Mouse (Mus musculus): Measurements from ENCODE around the gene Notch3. TPM values are rescaled to one million over a fixed set of nuclear protein-coding genes. Genes with fewer than 3 reads are reported as not detected.
A peak's percentile ranks its signal among the peaks of the same experiment; 100 is the strongest.
"Not testable (repeated sequence)": the region's sequence is repeated elsewhere in the genome, so short reads cannot be mapped to it uniquely, and the experiment has no call there.

Notch3 gene
- total RNA-seq, 1 experiment from 2014 or later: 22.9 TPM

DNA sequence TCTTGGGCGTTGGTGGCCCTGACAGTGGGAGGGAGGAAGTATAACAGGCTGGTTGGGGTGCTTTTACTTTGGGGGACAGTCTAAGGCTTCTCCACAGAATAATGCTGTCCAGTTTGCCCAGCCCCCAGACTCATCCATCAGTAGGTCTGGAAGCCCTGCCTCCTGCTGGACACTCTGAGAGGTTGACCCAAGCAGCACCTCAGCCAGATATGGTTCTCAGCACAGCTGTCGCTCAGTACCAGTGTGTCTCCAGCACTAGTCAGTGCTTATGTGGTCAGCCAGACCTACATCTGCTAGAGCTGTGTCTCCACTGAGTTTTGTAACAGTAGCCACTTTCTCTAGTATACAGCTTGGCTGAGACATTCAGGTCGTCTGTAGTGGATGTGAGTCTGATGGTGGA, 48.2 kb downstream of the Notch3 start:
- DNase-seq: no peak

DNA sequence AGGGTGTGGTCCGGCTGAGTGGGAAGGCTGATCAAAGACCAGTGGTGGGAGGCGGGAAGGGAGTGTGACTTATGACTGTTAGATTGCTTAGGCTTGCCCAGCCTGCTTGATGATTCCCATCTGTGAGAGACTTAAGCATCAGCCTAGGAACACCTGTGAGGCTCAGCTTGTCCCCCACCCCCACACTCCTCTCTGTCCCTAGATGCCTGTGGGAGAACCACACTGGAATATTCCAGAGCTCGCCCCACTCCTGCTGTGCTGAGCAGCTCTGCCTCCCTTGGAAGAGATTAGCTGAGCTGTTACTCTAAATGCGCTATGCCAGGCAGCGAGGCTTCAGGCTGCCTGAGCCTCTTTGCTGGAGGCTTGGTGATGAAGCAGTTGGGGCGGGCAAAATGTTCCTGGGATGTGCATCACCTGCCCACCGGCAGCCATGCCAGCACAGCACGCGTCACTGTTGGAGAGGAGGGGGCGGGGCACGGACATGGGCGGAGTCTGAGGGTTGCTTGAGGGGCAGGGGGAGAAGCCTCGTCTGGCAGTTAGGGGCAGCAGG, 48.7 kb downstream of the Notch3 start:
- peak; percentile 61 for DNase-seq

DNA sequence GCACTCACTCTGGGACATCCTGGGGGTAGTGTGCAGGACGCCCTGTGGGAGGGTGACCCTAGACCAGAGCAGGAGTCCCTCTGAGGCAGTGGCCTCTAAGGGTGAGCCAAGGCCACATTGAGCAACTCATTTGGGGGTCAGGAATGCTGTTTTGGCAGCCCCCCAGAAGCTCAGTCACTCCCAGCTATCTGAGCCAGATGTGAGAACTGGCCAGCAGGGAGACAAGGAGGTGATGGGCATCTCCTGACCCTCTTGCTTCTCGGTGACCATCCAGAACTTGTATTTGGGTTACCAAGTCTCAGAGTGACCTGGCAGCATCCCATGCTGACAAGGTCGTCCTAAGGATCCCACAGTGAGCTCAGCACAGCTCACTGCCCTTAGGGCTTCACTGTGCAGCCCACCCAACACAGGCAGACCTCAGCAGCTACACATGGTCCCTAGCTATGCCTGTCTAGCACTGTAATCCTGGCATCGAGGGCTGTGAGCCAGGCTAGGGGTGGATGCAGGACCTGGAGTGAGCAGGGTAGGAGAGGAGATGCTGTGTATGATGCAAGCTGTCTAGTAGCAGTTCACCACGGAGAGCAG, 49.3 kb downstream of the Notch3 start:
- DNase-seq: peak; percentile 88

DNA sequence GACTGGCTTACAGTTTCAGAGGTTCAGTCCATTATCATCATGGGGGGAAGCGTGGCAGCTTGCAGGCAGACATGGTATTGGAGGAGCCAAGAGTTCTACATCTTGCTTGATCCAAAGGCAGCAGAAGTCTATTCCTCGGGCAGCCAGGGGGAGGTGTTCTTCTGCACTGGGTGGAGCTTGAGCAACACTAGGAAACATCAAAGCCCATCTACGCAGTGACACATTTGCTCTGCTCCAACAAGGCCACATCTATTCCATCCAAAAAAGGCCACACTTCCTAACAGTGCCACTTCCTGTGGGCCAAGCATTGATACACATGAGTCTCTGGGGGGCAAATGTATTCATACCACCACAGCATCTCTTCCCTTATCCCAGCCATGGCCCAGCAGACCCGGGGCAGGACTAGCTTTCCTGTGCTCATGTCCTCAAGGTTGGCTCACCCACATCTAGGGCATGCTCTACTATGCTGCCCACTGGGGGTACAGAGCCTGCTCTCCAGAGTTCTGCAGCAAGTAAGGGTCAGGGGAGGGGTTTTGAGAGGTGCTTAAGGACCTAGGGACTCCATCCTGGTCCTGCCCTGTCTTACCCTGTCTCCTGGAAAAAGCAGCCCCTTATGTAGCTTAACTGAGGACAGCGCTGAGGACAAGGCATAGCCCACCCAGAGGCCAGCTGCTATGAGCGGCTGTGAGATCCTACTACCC, 49.9 kb downstream of the Notch3 start:
- DNase-seq: peak; percentile 60

DNA sequence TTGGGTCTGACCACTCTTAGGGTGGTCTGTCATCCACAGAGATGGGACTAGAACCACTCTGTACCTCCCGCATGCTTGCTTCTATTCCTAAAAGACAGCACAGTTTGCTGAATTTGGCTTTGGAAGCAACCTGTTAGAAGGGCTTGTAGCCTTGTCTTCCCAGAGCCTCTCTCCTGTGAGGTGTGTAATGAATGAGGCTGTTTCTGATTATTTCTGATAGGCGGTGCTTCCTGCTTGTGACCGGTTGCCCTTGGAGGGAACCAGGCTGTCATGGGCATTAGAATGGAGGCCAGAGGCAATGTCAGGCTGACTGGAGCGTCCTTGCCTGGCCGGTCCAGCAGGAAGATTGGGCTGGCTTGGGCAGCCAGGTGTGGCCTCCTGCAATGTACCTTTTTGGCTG, 52.2 kb downstream of the Notch3 start:
- DNase-seq: not testable (repeated sequence)

DNA sequence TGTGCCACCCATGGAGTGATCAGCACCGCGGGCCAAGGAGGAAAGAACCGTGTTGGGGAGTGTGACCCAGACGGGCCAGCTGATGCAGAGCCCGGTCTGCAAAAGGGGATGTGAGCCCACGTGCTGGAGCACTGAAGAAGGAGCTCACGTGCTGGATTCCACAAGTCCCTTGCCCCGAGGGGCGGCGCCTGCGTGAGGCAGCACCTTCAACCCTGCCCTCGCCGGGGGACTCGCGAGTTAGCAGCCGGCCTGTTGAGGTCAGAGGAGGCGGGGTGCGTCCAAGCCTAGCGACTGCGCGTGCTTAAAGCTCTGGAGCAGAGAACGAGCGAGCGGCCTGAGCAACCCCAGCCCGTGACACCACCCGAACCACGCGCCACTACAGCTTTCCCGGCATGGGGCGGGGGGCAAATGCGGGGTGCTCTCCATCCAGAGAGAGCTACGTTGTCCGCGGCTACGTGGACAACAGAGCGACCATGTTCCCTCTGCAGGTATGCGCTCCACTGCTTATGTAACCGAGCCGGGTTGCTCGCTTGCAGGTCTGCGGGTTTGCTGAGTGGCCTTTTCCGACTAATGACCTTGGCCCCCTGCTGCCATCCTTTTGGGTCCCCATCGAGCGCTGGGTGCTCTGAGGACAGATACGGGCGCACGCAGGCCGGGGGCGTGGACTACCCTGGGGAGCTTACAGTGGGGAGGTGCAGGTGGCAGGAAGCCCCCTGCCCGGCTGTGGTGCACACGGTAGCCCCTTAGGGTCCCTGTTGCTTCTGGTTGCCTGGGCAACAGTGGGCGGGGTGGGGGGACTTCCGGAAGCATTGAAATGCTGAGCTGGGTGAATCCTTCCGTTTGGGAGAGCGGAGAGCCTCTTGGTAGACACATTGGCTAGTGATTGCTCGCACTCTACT, 52.9 kb downstream of the Notch3 start:
- peak; percentile 91 for DNase-seq

DNA sequence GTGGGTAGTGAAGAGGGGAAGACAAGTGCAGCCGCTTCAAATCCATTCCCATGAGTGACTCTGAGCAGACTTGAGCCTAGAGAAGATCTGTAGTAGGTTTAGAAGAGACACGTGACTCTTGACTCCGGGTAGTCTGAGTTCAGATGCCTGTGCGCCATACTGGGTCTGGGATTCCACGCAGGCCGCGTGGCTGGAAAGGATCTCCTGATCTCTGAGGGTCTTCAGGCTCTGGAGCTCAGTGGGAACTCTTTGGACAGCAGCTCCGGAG, 53.5 kb downstream of the Notch3 start:
- no peak for DNase-seq

DNA sequence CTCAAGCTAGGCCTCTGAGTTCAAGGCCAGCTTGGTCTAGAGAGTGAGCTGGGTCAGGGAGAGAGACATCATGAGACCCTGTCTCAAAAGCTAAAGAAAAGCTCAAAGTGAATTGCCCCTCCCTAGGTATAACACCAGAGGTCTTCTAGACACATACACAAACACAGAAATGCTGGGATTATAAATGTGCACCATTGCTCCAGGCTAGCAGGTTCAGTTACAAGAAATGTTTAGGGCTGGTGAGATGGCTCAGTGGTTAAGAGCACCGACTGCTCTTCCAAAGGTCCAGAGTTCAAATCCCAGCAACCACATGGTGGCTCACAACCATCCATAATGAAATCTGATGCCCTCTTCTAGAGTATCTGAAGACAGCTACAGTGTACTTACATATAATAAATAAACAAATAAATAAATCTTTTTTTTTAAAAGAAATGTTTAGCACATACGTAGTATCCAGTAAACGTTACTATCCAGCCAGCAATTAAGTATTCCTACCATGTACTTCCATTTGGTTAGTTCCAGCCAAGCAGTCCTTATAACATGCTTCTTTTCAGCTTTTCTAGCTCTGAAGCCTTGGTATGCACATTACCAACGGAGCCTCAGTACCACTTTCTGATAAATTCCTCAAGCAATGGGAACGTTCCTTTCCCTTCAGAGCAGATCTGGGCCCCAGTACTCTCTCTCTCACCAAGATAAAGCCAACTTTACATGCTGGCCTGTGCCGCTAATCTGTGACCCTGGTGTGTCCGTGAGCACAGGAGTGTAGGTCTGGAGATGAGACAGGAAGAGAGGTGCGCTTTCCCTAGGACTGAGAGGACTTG, 54.0 kb downstream of the Notch3 start:
- no peak for DNase-seq

DNA sequence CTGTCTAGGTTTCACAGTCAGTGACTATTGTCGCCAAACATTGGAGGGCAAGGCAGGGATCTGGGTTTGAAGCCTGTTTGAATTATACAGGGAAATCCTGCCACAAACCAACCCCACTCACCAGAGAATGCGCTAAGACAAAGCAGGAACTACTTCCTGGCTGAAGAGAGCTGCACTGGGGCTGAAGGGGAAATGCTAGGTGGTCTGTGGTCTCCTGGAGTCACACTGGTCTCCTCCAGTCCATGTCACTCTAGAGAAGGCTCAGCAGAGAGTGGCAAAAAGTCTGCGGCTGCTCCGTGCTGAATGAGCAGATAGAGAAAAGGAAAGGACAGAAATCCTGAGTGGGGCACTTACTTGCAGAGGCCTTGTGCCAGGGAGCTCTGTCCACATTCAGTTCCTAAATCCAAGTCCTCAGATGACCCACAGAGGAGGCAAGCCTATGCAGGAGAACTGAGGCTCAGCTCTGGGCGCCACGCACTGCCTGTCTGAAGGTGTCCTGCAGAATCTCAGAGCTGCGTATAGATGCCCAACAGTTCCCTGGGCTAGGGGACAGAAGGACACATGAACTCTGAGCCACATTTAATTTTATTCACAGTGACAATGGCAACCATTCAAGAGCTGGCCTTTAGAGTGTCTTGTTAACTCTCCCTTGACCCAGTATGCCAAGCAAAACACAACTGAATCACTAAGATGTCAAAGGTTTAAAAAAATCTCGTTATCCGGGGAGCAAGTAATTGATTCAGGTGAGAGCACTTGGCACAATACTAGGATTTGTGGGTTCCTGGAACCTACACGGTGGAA, 55.5 kb downstream of the Notch3 start:
- no peak for DNase-seq

DNA sequence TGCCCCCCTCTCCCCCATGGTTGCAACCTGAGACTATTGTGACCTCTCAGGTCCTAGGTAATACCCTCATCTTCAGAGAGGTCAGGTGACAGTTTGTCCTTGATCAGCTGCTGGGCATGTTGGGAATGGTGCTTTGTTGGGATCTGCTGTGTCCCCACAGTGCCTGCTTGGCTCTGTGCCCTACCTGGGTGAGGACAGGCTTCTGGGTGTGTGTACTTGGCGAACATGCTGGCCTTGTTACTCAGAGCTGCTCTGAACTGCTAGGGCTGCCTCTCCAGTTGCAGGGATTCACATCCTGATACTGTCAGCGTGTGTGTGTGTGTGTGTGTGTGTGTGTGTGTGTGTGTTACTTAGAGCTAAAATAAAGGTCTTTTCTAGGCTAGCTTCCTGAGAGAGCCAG, 56.2 kb downstream of the Notch3 start:
- peak; percentile 92 for DNase-seq

DNA sequence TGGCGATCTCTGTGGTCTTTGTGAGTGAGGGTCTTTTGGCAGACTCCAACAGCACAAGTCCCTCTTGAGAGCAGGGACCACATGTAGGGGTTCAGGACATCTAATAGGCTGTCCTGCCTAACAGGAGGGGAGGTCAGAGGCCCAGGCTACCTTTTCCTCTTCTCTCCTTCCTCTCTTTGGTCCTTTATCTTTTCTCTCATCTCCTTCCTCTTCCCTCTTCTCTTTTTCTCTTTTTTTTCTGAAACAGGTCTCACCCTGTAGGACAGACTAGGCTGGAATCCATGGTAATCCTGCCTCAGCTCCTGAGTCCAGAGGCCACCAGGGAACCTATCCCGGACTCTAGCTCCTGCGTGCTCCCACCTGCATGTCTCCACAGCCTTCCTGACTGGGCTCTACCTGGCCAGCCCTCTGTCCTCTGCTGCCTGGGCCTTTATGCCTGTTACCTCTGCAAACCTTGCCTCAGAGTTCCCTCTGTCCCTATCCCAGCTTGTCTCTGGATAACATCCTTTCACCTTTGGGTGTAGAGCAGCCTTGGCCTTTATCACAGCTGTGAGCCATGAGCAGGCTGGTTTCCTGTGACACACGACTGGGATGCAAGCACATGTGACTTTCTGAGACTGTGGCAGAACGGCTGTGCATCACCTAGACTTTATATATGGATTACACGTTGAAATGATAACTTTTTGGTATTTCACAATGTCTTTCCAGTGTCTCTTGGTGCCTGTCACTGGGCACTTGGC, 57.3 kb downstream of the Notch3 start:
- DNase-seq: no peak

DNA sequence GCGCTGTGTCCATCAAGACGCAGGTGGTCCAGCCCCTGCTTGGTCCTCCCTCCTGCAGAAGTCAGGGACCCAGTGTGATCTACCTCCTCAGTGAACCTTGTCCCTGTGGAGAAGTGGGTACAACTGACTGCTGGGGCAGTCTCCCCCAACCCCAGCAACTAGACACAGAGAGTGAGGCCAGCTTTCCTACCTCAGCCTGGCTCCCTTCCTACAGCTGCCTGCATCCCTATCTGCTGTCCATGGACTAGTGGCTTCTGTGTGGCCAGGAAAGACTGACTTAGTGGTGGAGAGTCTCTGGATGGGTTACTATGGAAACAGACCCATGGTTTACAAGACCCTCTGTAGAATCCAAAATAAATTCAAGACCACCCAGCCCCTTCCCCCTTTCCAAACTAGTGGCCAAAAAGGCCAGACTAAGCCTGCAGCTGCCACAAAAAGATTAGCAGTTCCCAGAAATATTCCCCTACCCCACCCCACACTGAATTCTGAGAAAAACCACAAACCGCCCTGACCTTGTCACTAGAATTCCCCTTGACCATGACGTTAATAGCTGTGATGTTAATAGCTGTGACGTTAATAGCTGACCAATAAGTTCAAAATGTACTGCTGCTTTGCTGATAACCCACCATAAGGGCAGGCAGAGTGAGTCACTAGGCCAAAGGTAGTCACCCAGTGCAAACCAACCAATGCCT, 58.2 kb downstream of the Notch3 start:
- not testable (repeated sequence) for DNase-seq

DNA sequence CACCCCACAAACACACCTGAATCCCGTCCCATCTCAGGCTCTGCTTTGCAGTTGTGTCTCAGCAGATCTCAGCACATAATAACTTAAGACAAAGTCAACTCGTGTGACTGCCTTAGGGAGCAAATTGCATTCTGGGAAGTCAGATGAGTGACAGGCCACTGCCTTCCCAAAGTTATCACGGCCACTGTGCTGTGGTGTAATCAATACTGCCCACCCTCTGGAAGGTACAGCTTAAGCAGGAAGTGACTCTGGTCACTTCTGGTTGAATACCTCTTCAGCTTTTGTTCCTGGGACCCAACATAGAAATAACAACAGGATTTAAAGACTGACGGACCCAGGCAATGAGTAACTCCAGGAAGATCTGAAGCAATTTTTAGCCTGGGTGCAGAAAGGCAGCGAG, 58.8 kb downstream of the Notch3 start:
- DNase-seq: no peak

DNA sequence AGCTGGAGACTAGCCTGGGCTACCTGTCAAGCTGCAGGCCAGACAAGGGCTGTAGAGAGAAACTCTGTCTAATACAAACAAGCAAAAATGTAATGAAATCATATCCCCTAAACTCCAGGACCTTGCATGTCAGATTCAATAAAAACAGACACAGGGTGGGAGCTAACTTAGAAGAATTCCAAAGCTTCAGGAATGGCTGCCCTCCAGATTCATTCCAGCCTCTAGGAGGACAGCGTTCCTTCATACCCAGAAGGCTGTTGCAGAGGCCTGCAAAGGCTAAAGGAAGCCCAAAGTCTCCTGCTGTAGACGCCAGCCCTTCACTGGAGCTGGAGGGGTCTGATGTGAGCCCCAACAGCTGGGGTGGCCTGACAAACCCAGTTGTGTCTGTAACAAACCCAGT, 60.3 kb downstream of the Notch3 start:
- DNase-seq: no peak

DNA sequence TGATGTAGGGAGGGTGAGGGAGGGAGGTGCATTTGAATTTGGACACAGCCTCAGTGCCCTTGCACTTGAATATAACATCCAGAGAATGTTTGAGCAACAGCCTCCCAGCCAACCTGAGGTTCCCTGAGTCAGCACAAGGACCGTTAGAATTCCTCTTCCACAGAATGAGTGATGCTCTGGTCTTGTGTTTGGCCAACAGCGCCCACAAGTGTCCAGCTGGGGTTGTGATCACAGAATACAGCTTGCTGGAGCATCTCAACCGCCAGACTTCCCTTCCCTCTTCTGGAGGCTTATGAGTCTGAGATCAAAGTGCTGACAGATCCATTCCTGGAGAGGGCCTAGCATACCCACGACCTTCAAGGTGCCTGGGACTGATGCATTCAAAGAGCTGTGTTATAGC, 63.6 kb downstream of the Notch3 start:
- DNase-seq: peak; percentile 66

DNA sequence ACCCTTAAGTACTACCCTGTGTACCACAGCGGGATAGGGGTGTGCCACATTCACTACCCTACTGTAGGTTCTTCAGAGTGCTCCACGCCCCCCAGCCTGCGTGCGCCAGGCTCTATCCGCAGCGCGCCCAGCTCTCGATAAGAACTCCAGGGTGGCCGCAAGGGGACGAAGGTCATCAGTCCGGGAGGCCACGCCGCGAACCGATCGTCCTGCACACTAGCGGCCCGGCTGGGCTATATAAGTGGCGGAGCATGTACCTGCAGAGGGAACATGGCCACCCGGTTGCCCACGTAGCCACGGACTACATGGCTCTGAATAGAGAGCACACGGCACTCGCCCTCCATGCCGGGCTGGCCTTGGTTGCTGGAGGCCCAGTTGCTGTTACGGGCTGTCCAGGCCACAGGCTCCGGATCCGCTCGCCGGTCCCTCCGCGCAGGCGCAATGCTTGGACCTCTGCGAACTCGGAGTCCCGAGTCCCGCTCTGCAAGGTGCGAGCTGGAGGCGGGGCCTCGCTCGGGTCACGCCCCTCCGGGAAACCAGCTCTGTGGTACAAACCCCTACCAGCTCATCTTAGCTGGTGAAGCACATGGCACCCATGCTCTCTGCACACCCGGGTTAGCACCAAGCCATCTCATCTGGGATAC, 66.6 kb downstream of the Notch3 start:
- DNase-seq: peak; percentile 89

DNA sequence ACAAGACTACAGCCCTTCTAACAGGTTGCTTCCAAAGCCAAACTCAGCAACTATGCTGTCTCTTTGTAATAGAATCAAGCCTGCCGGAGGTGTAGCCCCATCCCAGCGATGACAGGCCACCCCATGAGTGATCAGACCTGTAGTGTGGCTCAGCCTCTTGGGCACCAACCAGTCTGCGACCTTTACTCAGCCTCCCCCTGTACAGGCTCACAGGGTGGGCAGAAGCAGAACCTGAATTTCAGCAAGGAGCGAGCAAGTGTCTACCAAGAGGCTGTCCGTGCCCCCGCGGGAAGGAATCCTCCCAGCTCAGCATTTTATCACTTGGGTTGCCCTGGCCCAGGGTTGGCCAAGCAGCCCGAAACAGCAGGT, 67.1 kb downstream of the Notch3 start:
- DNase-seq: no peak

DNA sequence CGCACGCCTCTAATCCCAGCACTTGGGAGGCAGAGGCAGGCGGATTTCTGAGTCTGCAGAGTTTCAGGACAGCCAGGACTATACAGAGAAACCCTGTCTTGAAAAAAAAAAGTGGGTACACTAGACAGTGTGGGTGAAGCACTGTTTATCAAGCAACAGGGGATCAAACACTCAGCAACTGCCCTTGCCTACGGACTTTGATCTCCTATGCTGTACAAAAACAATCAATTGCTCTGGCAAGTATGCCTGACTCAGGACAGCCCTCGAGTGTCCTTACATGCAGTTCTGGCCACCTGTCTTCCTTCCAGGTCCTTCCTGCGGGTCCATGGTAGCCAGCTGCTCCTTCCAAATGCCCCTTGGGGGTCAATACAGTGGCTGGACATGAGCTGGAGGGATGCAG, 67.7 kb downstream of the Notch3 start:
- DNase-seq: not testable (repeated sequence)

DNA sequence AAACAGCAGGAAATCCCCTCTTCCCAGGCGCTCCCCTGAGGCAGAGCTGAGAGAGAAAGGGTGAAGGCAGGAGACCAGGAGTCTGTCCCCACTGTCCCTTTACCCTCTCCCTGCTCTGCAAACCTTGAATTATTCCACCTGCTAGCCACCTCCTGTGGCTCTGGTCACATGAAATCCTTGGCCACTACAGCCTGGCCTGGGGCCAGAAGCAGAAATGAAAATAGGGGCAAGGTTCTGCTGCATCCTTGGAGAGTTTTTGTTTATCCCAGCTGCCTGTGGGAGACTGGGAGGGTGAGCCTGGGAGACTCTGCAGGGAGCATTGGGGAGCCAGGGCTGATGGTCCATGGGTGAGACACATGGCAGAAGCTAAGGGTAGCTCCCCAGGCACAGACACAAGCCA, 69.0 kb downstream of the Notch3 start:
- DNase-seq: peak; percentile 70

DNA sequence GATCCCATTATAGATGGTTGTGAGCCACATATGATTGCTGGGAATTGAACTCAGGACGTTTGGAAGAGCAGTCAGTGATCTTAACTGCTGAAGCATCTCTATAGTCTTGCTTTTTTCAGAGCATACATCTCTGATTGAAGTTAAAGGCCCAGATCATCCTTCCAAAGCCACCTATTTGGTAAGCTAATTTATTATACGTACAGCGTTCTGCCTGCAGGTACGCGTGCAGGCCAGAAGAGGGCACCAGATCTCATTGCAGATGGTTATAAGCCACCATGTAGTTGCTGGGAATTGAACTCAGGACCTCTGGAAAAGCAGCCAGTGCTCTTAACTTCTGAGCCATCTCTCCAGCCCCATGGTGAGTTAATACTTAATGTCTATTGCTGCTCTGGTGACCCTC, 73.8 kb downstream of the Notch3 start:
- DNase-seq: no peak
